Mouse (Mus musculus): ENCODE measurements around the gene Ermard. TPM values are rescaled to one million over a fixed set of nuclear protein-coding genes. Genes with fewer than 3 reads are reported as not detected.

Ermard gene
- polyA plus RNA-seq, 1 experiment from 2014 or later, result 58.7 TPM

- WGBS, result 64% methylated on average over 5 of the region's 5 CpGs
- no peak for ATAC-seq (replicated peaks; ENCODE audit: insufficient number of reproducible peaks, low FRiP score, low TSS enrichment, low read depth)
- Histone ChIP-seq H3K4me1 (ENCODE audit: control insufficient read depth, insufficient read depth, low read length) (no peaks in the 10 kb centered on the region), H3K36me3 (replicated peaks; ENCODE audit: control insufficient read depth, insufficient read depth, low read depth, low read length) (no peaks in the 10 kb centered on the region), H3K9me3 (replicated peaks; ENCODE audit: control insufficient read depth, low read length) (no peaks in the 10 kb centered on the region), H3K27me3 (ENCODE audit: control insufficient read depth, insufficient read depth, low read length) (no peaks in the 10 kb centered on the region), H3K27ac (replicated peaks; ENCODE audit: low read depth, low read length) (no peak overlapping the region), H3K4me2 (ENCODE audit: low read depth, low read length) (no peak overlapping the region), H3K9ac (replicated peaks; ENCODE audit: low read length) (no peak overlapping the region), H3K4me3 (ENCODE audit: low read depth, low read length) (no peak overlapping the region)
- DNase-seq (ENCODE audit: low spot score), result no peak
Observed at GRCm38 (mm10) chr17:15137443-15137842, 96.4 kb downstream of the Ermard start.

Other genes starting within 250 kb of the Ermard start
- 4.2 and 4.6 TPM in 2 replicates for gene Wdr27, start 98.0 kb upstream of the Ermard start, polyA plus RNA-seq (2014; fragmentation: Nextera tagmentation; extraction: Ambion mirVana)
- gene 1600012H06Rik, start 98.0 kb upstream of the Ermard start, polyA plus RNA-seq (2014; fragmentation: Nextera tagmentation; extraction: Ambion mirVana), result 32.1 and 33.9 TPM in 2 replicates
- 38.3 and 38.9 TPM in 2 replicates for gene Phf10, start 79.9 kb upstream of the Ermard start, polyA plus RNA-seq (2014; fragmentation: Nextera tagmentation; extraction: Ambion mirVana)
- 9.4 and 10.7 TPM in 2 replicates for gene 9030025P20Rik, start 62.7 kb upstream of the Ermard start, polyA plus RNA-seq (2014; fragmentation: Nextera tagmentation; extraction: Ambion mirVana)
- not detected in 2 replicates for gene Gm3417, start 62.4 kb upstream of the Ermard start, polyA plus RNA-seq (2014; fragmentation: Nextera tagmentation; extraction: Ambion mirVana)
- 3.8 and 6.1 TPM in 2 replicates for gene Gm3435, start 31.0 kb upstream of the Ermard start, polyA plus RNA-seq (2014; fragmentation: Nextera tagmentation; extraction: Ambion mirVana)
- gene Tcte3, start 280 bp downstream of the Ermard start, polyA plus RNA-seq (2014; fragmentation: Nextera tagmentation; extraction: Ambion mirVana), result 0.52 and 1.3 TPM in 2 replicates
- gene Gm3448, start 329 bp downstream of the Ermard start, polyA plus RNA-seq (2014; fragmentation: Nextera tagmentation; extraction: Ambion mirVana), result 3.2 and 3.7 TPM in 2 replicates

Measured in embryonic facial prominence, embryonic 11.5 days (tissue).